Mouse (Mus musculus) cortical plate, adult 2 months (tissue): ENCODE results near the gene Schip1. TPM values are rescaled to one million over a fixed set of nuclear protein-coding genes. Genes with fewer than 3 reads are reported as not detected.

Experiments used
- H3K27ac ChIP-seq: fragments of 200-500 bp; 2 replicates; pipeline ENCODE4 v1.5.1; 2012; ENCODE audit warnings: low read length, control low read depth, inconsistent platforms; ENCODE audit not compliant: insufficient read depth
- H3K4me1 ChIP-seq: fragments of 200-500 bp; 2 replicates; pipeline ENCODE4 v1.6.1; 2011; ENCODE audit warnings: low read length; ENCODE audit not compliant: control insufficient read depth, insufficient read depth
- H3K4me3 ChIP-seq: fragments of 200-500 bp; 2 replicates; pipeline ENCODE4 v1.5.1; 2011; ENCODE audit warnings: mild to moderate bottlenecking, low read length, control low read depth; ENCODE audit not compliant: insufficient read depth
- CTCF ChIP-seq: fragments of 200-500 bp; IDR thresholded peaks from 2 replicates; pipeline ENCODE4 v1.5.1; 2011; ENCODE audit warnings: mild to moderate bottlenecking, control low read depth, low read length; ENCODE audit not compliant: insufficient read depth; ENCODE audit errors: extremely low read depth
- POLR2A ChIP-seq: fragments of 200-500 bp; IDR thresholded peaks from 2 replicates; pipeline ENCODE4 v1.6.1; 2011; ENCODE audit warnings: mild to moderate bottlenecking, low read length, control low read depth; ENCODE audit not compliant: insufficient read depth; ENCODE audit errors: extremely low read depth
- polyA plus RNA-seq: library from polyadenylated mRNA; depleted of rRNA; stranded (reverse); fragments of >200 nt; gene quantifications from 2 replicates; pipeline ENCODE4 v1.2.3, GENCODE M21; 2012

Gene Schip1
- polyA plus RNA-seq, 1 experiment = 207 TPM

- peak overlapping the region; percentile 73 for H3K4me3 ChIP-seq
- TF ChIP-seq POLR2A (peak; percentile 60), CTCF (no peak)
- H3K27ac ChIP-seq = peak overlapping the region; percentile 81; the same call in 1 of the 2 replicates
- H3K4me1 ChIP-seq = peaks cover 2% of the 10 kb centered on the region; the same call in 1 of the 2 replicates
Observed at GRCm38 (mm10) chr3:68576431-68576830, 511.8 kb downstream of the Schip1 start.

- 0 out of 2 replicates have a peak overlapping the region, but pooled peaks have one; percentile 18 for H3K27ac ChIP-seq
- peaks cover 4% of the 10 kb centered on the region; the same call in 1 of the 2 replicates for H3K4me1 ChIP-seq
- TF ChIP-seq CTCF = no peak
- TF ChIP-seq POLR2A = no peak
- peak overlapping the region; percentile 73; the same call in 1 of the 2 replicates for H3K4me3 ChIP-seq
Observed at GRCm38 (mm10) chr3:68576948-68577347, 512.3 kb downstream of the Schip1 start.

DNA sequence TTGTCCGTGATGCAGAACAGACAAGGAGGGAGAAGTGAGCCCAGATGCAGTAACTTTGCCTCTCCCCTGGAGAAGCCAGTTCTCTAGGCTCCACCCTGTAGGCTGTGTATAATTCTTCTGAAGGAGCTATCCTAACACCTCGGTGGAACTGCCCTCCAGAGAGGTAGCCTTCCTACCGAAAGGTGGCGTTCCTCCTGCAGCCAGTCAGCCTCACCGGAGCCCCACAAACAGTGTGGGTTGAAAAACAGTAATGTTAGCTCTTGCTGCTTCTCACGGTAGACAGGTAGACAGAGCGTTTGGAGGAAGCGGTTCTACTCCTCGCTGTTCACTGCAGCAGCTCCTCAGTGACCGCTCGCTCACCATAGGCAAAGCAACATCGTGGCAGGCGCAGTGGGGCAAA is 517.0 kb downstream of the Schip1 start:
- peak overlapping the region; percentile 20; the same call in 1 of the 2 replicates for H3K4me3 ChIP-seq
- peaks cover 21% of the 10 kb centered on the region for H3K4me1 ChIP-seq
- TF ChIP-seq POLR2A (no peak), CTCF (no peak)
- H3K27ac ChIP-seq = no peak overlapping the region

DNA sequence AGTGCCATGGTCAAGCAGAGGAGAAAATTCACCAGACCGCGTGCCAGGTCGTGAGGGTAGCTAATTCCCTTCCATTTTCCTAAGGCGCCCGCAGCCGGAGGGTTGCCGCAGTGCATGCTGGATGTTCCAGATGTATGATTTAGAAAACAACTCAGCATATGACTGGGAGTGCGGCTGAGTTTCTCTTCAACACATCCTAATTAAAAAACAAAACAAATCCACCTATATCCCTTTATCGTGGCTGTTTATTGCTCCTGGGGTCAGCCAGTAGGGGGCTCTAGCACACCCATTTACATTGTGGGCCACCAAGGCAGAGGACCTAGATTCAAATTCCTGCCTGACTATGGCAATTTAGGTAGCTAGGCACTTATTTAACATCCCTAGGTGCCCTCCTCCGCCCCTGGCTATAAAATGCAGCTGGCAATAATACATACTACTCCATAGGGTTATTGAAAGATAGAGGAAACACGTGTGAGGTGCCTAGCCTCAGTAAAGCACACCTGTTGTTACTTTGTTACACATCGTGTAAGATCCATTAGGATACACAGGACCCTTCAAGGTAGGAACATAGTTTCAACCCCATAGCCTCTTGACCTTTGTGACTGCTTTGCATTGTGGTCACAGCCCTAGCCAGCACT is 517.6 kb downstream of the Schip1 start:
- peak; percentile 27; the same call in 1 of the 2 replicates for TF ChIP-seq CTCF
- no peak for TF ChIP-seq POLR2A
- Histone ChIP-seq H3K4me1 (peaks cover 21% of the 10 kb centered on the region), H3K4me3 (peak overlapping the region; percentile 20; the same call in 1 of the 2 replicates), H3K27ac (peak overlapping the region; percentile 43; the same call in 1 of the 2 replicates)

- TF ChIP-seq POLR2A (no peak), CTCF (no peak)
- Histone ChIP-seq H3K4me3 (peak overlapping the region; percentile 22), H3K27ac (peak overlapping the region; percentile 81; the same call in 1 of the 2 replicates), H3K4me1 (peaks cover 21% of the 10 kb centered on the region)
Observed at GRCm38 (mm10) chr3:68583031-68583693, 518.6 kb downstream of the Schip1 start.

DNA sequence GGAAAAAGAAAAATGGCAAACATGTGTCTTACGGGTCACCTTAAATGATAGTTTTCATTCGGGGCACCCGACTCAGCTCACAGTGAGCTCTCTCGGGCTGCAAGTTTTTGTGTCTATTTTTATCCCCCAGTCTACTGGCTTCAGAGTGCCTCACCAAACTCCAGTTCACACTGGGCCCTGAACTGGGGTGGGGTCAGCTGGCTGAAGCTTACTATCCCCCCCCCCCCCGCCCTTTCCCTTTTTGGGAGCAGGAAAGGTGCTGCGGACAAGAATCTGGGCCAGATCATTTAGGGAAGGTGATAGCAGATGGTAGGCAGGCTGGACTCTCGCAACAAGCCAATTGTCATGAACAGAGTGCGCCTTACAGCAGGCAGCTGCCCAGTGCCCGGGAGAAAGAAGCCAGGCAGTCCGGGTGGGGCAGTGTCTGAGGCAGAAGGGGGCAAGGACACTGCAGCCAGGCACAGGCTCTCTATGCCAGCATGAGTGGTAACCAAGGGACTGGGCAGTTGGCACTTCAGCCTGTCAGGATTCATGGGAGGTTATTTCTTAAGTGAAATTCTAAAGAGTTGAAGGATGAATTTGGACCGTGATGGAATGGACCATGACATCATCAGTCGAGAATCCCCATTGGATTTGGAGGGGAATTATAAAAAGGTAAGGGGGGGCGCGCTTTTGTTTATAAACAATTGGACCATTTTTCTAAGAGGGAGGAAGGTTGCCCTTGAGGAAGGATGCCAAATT is 519.3 kb downstream of the Schip1 start:
- Histone ChIP-seq H3K4me3 (peak overlapping the region; percentile 22; the same call in 1 of the 2 replicates), H3K4me1 (peaks cover 21% of the 10 kb centered on the region), H3K27ac (peak overlapping the region; percentile 81; the same call in 1 of the 2 replicates)
- TF ChIP-seq POLR2A = no peak
- no peak for TF ChIP-seq CTCF

DNA sequence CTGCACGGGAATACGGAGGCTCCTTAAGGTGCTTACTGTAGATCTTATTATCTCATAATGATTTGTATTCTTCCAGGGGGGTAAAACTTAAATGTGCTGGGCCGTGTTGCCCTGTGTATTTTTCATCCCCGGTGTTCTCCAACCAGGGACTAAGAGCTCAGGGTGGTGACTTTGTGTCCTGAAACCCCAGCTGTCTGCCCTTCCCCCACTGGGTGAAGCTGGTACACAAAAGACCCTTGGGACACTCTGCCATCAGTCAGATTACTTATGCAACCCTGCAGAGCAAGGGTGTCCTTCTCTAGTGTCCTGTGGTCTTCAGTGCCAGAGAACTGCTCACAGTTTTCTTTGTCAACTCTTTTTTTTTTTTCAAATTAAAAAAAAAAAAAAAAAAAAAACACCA is 520.6 kb downstream of the Schip1 start:
- peaks cover 22% of the 10 kb centered on the region for H3K4me1 ChIP-seq
- H3K4me3 ChIP-seq = no peak overlapping the region
- no peak overlapping the region for H3K27ac ChIP-seq
- no peak for TF ChIP-seq POLR2A
- TF ChIP-seq CTCF = no peak

DNA sequence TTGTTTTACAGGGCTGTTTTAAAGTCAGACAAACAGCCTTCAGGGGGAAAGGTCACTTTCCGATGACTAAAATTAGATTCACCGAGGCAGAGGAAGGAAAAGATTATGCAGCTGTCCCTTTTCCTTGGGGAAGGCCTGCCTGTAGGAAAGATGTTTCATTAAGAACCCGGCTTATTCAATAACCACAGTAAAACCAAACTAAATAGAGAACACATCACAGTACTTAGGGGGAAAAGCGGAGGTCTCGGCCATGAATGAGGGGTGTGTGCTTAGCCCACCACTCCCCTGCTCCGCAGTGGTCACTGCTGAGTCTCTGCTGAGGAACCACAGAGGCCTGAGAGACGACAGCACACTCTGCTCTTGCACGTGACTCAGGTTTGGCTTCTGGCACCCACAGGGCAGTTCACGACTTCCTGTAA is 522.1 kb downstream of the Schip1 start:
- TF ChIP-seq CTCF (no peak), POLR2A (no peak)
- Histone ChIP-seq H3K4me1 (peaks cover 23% of the 10 kb centered on the region), H3K27ac (peak overlapping the region; percentile 32; the same call in 1 of the 2 replicates), H3K4me3 (no peak overlapping the region)

DNA sequence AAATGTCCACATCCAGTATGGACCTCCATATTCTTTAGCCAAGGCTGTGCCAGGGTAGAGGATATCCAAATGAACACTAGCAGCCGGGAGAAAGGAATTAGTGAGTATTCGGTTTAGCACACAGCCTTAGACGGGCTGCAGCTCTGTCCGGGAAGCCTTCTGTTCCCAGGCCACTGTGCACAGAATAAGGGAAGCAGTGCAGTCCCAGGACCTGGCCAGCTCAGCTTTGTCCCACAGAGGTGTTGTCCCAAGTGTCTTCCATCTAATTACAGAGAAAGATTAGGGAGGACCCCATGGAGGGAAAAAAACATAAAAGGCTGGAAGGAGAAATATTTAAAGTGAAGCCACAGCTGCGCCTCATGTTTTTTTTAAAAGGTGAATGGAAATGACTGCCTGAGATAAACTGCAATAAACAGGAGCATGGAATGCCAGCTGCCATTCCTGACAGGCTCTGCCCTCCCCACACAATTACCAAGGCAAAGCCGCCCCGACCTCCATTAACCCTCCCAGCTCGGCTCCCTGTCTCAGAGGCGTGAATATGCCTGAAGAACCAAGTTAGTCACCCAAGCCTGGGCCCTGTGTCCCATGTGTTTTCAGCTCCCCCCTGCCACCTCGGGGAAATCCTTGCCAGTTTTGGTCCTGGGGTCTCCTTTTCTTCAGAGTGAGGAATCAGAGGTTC is 523.1 kb downstream of the Schip1 start:
- H3K27ac ChIP-seq = no peak overlapping the region
- H3K4me1 ChIP-seq = peaks cover 20% of the 10 kb centered on the region
- TF ChIP-seq POLR2A (no peak), CTCF (no peak)
- no peak overlapping the region for H3K4me3 ChIP-seq
